Mouse (Mus musculus) ES-Bruce4 (cell line): ENCODE results near the gene Gon7.

Experiments used
- CTCF ChIP-seq: IDR thresholded peaks from one replicate; pipeline ENCODE4 v1.8.1; 2011; ENCODE audit warnings: low read depth, low read length
- EP300 ChIP-seq: IDR thresholded peaks from 2 replicates; pipeline ENCODE4 v1.6.1; 2011; ENCODE audit warnings: low read depth, low read length; ENCODE audit not compliant: insufficient read depth
- POLR2A ChIP-seq: IDR thresholded peaks from one replicate; pipeline ENCODE4 v1.8.1; 2011; ENCODE audit warnings: low read length; ENCODE audit not compliant: insufficient read depth

- TF ChIP-seq POLR2A (peak; percentile 13), CTCF (no peak), EP300 (peak; percentile 75)
Observed at GRCm38 (mm10) chr12:102714116-102714515, 43.5 kb downstream of the Gon7 start.
